Mouse (Mus musculus) midbrain, embryonic 16.5 days (tissue): ENCODE results near the gene Slc25a24. TPM values are rescaled to one million over a fixed set of nuclear protein-coding genes. Genes with fewer than 3 reads are reported as not detected.

ENCODE experiments used
- ATAC-seq: fragments of 200-750 bp; cut with Nextera tagmentation; 2 replicates; pipeline ENCODE4 v1.8.0; 2017; ENCODE audit warnings: moderate TSS enrichment
- H3K27ac ChIP-seq: fragments of 300-500 bp; sonication (generic); 2 replicates; pipeline ENCODE4 v1.5.1; 2014; ENCODE audit warnings: mild to moderate bottlenecking, low read length, mixed read lengths
- H3K27me3 ChIP-seq: fragments of 300-500 bp; sonication (generic); 2 replicates; pipeline ENCODE4 v1.6.1; 2014; ENCODE audit warnings: low read depth, low read length, mixed read lengths; ENCODE audit not compliant: control insufficient read depth, insufficient read depth
- H3K36me3 ChIP-seq: fragments of 300-500 bp; sonication (generic); 2 replicates; pipeline ENCODE4 v1.6.1; 2014; ENCODE audit warnings: mild to moderate bottlenecking, low read length, moderate library complexity, mixed read lengths; ENCODE audit not compliant: control insufficient read depth, insufficient read depth
- H3K4me1 ChIP-seq: fragments of 300-500 bp; sonication (generic); 2 replicates; pipeline ENCODE4 v1.6.1; 2014; ENCODE audit warnings: mild to moderate bottlenecking, low read length, mixed read lengths; ENCODE audit not compliant: control insufficient read depth, insufficient read depth
- H3K4me2 ChIP-seq: fragments of 300-500 bp; sonication (generic); 2 replicates; pipeline ENCODE4 v1.6.1; 2014; ENCODE audit warnings: mild to moderate bottlenecking, low read length, mixed read lengths
- H3K4me3 ChIP-seq: fragments of 300-500 bp; sonication (generic); 2 replicates; pipeline ENCODE4 v1.5.1; 2014; ENCODE audit warnings: low read depth, mild to moderate bottlenecking, low read length, moderate library complexity, mixed read lengths
- H3K9ac ChIP-seq: fragments of 300-500 bp; sonication (generic); 2 replicates; pipeline ENCODE4 v1.6.1; 2014; ENCODE audit warnings: low read depth, low read length, mixed read lengths
- H3K9me3 ChIP-seq: fragments of 300-500 bp; sonication (generic); replicated peaks from 2 replicates; pipeline ENCODE4 v1.6.1; 2014; ENCODE audit warnings: mild to moderate bottlenecking, low read length, mixed read lengths; ENCODE audit not compliant: control insufficient read depth, poor library complexity, severe bottlenecking
- WGBS: fragments of 180-500 bp; shearing (Covaris S2); extraction: QIAGEN DNeasy Blood & Tissue Kit; methylation state at CpG from one replicate; pipeline ENCODE4 v1.1.7; 2014; 5-methylcytosine and 5-hydroxymethylcytosine counted together
- polyA plus RNA-seq: library from polyadenylated mRNA; unstranded; fragments of >200 nt; fragmentation: Nextera tagmentation; extraction: Ambion mirVana; gene quantifications from 2 replicates; pipeline ENCODE4 v1.2.1, GENCODE M21; 2015

The Slc25a24 gene
- polyA plus RNA-seq: 4.3 and 5.2 TPM in 2 replicates

DNA sequence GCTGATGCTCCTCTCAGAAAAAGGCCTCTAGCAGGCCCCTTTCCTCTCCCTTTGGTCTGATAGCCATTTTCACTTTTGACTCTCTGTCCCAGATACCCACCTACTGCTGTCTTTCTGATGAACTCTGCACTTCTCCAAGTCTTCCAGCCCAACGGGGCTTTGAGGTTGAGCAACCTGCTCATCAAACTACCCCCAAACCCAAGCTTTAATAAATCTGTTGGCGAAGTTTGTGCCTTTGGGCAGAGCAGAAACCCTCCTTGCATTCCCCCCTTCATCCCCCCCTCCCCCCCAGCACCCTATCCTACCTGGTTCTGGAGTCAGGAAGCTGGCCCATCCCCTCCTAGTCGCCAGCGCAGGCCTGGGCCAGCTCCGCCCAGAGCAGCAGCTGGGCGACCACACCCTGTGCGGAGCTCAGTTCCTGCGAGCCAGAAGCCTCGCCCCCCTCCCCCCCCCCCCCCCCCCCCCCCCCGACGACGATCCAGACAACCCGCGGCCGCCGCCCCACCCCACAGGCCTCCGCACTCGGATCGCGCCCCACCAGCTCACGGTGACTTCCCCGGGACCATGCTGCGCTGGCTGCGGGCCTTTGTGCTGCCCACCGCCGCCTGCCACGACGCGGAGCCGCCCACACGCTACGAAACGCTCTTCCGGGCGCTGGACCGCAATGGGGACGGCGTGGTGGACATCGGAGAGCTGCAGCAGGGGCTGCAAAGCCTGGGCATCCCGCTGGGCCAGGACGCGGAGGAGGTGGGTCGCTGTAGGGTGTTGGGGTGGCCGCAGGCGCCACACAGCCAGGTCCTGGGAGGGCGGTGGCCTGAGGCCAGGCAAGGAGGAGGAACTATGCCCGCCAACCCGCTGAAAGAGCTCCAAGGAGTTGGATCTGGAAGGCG lies at the start of gene Slc25a24:
Slc25a24 (plus strand) TSS at position 509 of the 890 bp plus-strand sequence.
- no peaks in the 10 kb centered on the region for H3K27me3 ChIP-seq
- 0 out of 2 replicates have a peak, but pooled peaks cover 2% of the 10 kb centered on the region for H3K9me3 ChIP-seq
- H3K4me3 ChIP-seq: peak within 1 kb of the TSS; percentile 75
- peak within 1 kb of the TSS; percentile 97 for H3K4me2 ChIP-seq
- H3K36me3 ChIP-seq: no peaks in the 10 kb centered on the region; the same call in 1 of the 2 replicates
- peak; percentile 90 for ATAC-seq
- peak within 1 kb of the TSS; percentile 98 for H3K9ac ChIP-seq
- WGBS: 2% methylated on average over 28 of the region's 49 CpGs
- H3K27ac ChIP-seq: peak within 1 kb of the TSS; percentile 73
- peaks cover 11% of the 10 kb centered on the region for H3K4me1 ChIP-seq

DNA sequence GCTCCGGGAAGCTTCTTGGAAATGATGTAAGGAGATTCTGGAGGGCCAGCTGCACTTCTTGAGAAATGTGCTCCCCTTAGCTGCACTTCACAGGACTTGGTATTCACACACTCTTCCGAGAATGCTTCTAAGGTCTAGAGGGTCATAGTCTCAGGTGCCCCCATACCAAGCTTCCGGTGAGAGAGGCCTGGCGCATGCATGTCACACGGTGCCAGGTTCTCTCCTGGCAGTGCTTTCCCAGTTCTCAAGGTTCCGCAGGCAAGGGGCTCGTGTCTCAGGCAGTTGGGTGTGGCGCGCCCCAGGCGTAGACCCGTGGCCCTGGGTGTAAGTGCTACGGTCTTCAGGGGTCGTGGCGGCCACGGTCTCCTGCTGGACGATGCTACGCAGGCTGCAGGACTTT lies 42.8 kb upstream of the Slc25a24 start, which contains the start of gene Slc25a54:
Slc25a54 (plus strand) TSS at position 301 of the 400 bp plus-strand sequence.
- Histone ChIP-seq H3K27me3 (no peaks in the 10 kb centered on the region), H3K27ac (no peak within 1 kb of the TSS), H3K36me3 (no peaks in the 10 kb centered on the region), H3K4me1 (no peaks in the 10 kb centered on the region), H3K9me3 (no peaks in the 10 kb centered on the region), H3K4me2 (no peak within 1 kb of the TSS), H3K4me3 (no peak within 1 kb of the TSS), H3K9ac (no peak within 1 kb of the TSS)
- ATAC-seq: no peak
- WGBS: 96% methylated on average over 17 of the region's 17 CpGs

DNA sequence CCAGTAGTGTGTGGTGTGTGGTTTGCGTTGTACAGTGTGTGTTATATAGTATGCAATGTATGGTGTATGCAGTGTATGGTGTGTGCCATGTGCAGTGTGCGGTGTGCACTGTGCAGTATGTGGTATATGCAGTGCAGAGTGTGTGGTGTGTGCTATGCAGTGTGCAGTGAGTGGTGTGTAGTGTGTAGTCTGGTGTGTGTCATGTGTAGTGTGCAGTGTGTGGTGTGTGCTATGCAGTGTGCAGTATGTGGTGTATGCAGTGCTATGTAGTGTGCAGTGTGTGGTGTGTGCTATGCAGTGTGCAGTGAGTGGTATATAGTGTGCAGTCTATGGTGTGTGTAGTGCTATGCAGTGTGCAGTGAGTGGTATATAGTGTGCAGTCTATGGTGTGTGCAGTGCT lies 38.5 kb upstream of the Slc25a24 start:
- Histone ChIP-seq H3K36me3 (no peaks in the 10 kb centered on the region), H3K27ac (no peak overlapping the region), H3K4me3 (no peak overlapping the region), H3K9me3 (no peaks in the 10 kb centered on the region), H3K4me2 (no peak overlapping the region), H3K4me1 (no peaks in the 10 kb centered on the region), H3K9ac (no peak overlapping the region), H3K27me3 (no peaks in the 10 kb centered on the region)
- no peak for ATAC-seq
- WGBS: 98% methylated on average over 2 of the region's 2 CpGs

DNA sequence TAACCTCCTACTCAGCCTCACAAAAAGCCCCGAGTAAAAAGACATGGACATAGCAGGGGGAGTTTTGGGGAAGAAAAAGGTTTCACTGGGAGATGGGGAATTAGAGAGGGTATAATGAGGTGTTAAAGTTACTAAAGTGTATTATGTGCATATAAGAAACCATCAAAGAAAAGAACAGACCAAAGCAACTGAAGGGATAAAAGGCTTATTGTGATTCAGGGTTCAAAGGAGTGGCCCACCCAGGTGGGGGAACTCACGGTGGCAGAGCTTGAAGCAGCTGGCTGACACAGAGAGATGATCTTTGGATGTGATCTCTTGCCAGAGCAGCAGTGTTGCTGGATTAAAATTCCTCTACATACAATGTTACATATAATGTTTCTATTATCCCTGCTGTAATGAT lies 34.5 kb upstream of the Slc25a24 start:
- Histone ChIP-seq H3K4me2 (no peak overlapping the region), H3K4me1 (no peaks in the 10 kb centered on the region), H3K36me3 (no peaks in the 10 kb centered on the region), H3K4me3 (no peak overlapping the region), H3K9me3 (no peaks in the 10 kb centered on the region), H3K9ac (no peak overlapping the region), H3K27ac (no peak overlapping the region), H3K27me3 (no peaks in the 10 kb centered on the region)
- ATAC-seq: peak; percentile 56; the same call in 1 of the 2 replicates
- WGBS: 5% methylated on average over 2 of the region's 2 CpGs

DNA sequence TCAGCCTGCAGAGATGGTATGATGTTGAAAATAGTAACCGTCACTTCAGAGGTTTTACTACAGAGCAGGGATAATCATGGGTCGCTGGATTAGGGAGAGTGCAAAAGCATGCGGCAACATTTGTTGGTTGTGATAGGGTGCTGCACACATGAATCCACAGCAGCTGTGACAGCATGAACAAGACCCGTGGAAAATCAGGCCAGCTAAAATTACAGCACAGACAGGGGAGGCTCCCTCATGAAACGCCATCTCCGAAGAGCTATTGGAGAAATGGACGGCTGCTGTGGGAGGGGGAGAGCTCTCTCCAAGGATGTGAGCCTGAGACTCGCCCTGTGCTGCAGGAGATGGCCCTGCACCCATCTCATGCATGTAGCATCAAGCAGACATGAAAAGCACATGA lies 18.2 kb upstream of the Slc25a24 start:
- no peak overlapping the region for H3K4me3 ChIP-seq
- H3K9me3 ChIP-seq: no peaks in the 10 kb centered on the region
- WGBS: 56% methylated on average over 8 of the region's 8 CpGs
- ATAC-seq: 0 out of 2 replicates have a peak, but pooled peaks have one; percentile 21
- no peaks in the 10 kb centered on the region for H3K4me1 ChIP-seq
- H3K27ac ChIP-seq: no peak overlapping the region
- H3K27me3 ChIP-seq: no peaks in the 10 kb centered on the region
- H3K9ac ChIP-seq: no peak overlapping the region
- H3K4me2 ChIP-seq: no peak overlapping the region
- no peaks in the 10 kb centered on the region for H3K36me3 ChIP-seq

DNA sequence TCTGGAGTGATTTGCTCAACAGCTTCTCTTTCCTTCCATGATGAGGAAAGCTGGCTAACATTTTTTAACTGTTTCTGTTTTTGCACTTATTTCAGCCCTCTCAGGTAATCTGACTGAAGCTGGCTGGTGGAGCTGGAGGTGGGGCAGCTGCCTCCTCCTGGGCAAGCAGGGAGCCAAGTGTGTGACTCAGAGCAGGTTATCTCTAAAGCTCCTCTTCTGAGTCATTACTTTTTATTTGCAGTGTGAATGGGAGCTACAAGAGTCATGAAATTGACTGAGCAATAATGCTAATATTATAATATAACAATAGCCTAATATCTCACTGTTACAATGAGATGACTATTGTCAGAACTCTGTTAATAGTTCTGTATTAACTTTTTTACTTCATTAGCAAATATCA lies 5.8 kb upstream of the Slc25a24 start:
- Histone ChIP-seq H3K36me3 (no peaks in the 10 kb centered on the region; the same call in 1 of the 2 replicates), H3K4me2 (no peak overlapping the region), H3K9ac (no peak overlapping the region), H3K4me1 (no peaks in the 10 kb centered on the region), H3K4me3 (no peak overlapping the region), H3K27me3 (no peaks in the 10 kb centered on the region), H3K9me3 (peaks cover 5% of the 10 kb centered on the region; the same call in 1 of the 2 replicates), H3K27ac (no peak overlapping the region)
- ATAC-seq: no peak

DNA sequence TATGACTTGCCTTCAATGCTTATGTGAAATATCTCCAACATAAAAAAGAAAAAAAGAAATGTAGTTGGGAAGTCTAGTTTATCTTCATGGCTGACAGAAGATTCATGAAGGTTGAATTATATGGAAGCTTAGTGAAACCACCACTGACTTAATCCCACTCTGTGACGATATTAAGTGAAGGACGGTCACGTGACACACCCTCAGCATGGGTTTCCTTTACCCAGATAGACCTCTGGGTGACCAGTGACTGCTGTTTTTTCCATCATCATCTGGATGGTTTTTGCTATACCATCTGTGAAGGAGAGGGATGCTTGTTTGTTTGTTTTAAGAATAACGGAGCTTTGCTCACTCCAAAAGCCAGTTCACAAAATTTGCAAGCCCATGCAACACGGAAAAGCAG lies 3.4 kb upstream of the Slc25a24 start:
- peaks cover 2% of the 10 kb centered on the region; the same call in 1 of the 2 replicates for H3K9me3 ChIP-seq
- H3K27ac ChIP-seq: no peak overlapping the region
- WGBS: 82% methylated on average over 5 of the region's 5 CpGs
- no peak for ATAC-seq
- H3K4me3 ChIP-seq: no peak overlapping the region
- H3K4me1 ChIP-seq: peaks cover 11% of the 10 kb centered on the region
- H3K4me2 ChIP-seq: no peak overlapping the region
- H3K27me3 ChIP-seq: no peaks in the 10 kb centered on the region
- no peaks in the 10 kb centered on the region; the same call in 1 of the 2 replicates for H3K36me3 ChIP-seq
- no peak overlapping the region for H3K9ac ChIP-seq

DNA sequence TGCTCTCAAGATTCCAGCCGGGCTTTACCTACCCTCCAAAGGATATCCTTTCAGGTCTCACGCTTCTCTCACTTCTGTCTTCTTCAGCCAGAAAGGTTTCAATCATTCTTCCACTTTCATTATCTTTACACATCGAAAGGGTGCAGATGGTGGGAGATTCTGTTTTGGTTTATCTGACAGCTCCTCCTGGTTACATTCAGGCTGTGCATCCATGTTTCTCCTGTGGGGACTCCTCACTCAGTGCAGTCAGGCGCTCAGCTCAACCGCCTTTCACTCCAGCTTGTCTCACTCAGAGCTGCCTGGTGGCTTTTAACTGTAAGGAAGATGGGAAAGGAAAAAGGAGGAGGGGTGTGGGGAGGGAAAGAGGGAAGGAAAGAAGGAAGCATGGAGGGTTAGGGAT lies 3.0 kb upstream of the Slc25a24 start:
- no peak for ATAC-seq
- Histone ChIP-seq H3K4me3 (no peak overlapping the region), H3K36me3 (no peaks in the 10 kb centered on the region; the same call in 1 of the 2 replicates), H3K27me3 (no peaks in the 10 kb centered on the region), H3K9ac (no peak overlapping the region), H3K4me2 (no peak overlapping the region), H3K27ac (no peak overlapping the region), H3K4me1 (peaks cover 11% of the 10 kb centered on the region), H3K9me3 (0 out of 2 replicates have a peak, but pooled peaks cover 2% of the 10 kb centered on the region)
- WGBS: 80% methylated on average over 5 of the region's 5 CpGs

DNA sequence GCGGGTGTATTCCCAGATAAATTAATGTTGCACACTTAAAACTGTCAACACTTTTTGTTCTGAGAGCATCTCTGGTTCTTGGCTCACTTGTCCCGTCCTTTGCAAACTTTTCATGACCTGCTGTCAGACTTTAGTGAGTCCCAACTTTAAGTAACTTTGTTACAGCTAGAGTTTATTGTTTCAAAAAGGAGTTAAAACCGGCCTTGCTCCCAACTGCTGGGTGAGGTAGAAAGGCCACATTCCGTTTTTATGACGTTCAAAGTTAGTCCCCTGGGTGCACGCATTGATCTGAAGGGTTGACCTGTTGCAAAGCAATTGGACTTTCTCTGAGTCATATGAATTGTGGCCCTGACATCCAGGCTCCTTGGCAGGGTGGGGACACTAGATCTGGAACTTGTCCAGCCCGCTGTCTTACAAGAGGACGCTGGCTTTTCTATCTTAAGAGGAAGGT lies 607 bp downstream of the Slc25a24 start:
- ATAC-seq: no peak; the same call in 1 of the 2 replicates
- Histone ChIP-seq H3K4me1 (peaks cover 11% of the 10 kb centered on the region), H3K27ac (no peak overlapping the region; the same call in 1 of the 2 replicates), H3K9me3 (0 out of 2 replicates have a peak, but pooled peaks cover 2% of the 10 kb centered on the region), H3K36me3 (no peaks in the 10 kb centered on the region; the same call in 1 of the 2 replicates), H3K4me2 (peak overlapping the region; percentile 97), H3K27me3 (no peaks in the 10 kb centered on the region), H3K4me3 (peak overlapping the region; percentile 75), H3K9ac (peak overlapping the region; percentile 98)
- WGBS: 12% methylated on average over 8 of the region's 8 CpGs
